Mouse (Mus musculus) megakaryocyte, embryonic 14.5 days (primary cell): Measurements from ENCODE around the gene Zfp638. TPM values are rescaled to one million over a fixed set of nuclear protein-coding genes. Genes with fewer than 3 reads are reported as not detected.
"Not testable (repeated sequence)": the region's sequence is repeated elsewhere in the genome, so short reads cannot be mapped to it uniquely, and the experiment has no call there.

ENCODE experiments used
- H3K27me3 ChIP-seq: replicated peaks from 2 replicates; pipeline ENCODE3; 2012; ENCODE audit warnings: inconsistent platforms
- H3K36me3 ChIP-seq: replicated peaks from 2 replicates; pipeline ENCODE3; 2012; ENCODE audit warnings: low read length, inconsistent platforms, mixed read lengths
- H3K4me1 ChIP-seq: 2 replicates; pipeline ENCODE4 v1.6.1; 2012; ENCODE audit warnings: inconsistent platforms
- H3K4me3 ChIP-seq: replicated peaks from 2 replicates; pipeline ENCODE3; 2012; ENCODE audit warnings: moderate library complexity, mild to moderate bottlenecking, inconsistent platforms
- H3K9me3 ChIP-seq: 2 replicates; pipeline ENCODE4 v1.6.1; 2012; ENCODE audit warnings: inconsistent platforms
- FLI1 ChIP-seq: IDR thresholded peaks from 2 replicates; pipeline ENCODE4 v1.6.1; 2012; ENCODE audit warnings: low read length, inconsistent platforms, mixed read lengths
- GATA1 ChIP-seq: IDR thresholded peaks from 3 replicates; pipeline ENCODE4 v1.6.1; 2012; ENCODE audit warnings: mixed read lengths, low read length, inconsistent platforms, borderline replicate concordance
- polyA plus RNA-seq: library from polyadenylated mRNA; stranded (reverse); fragments of >175 nt; gene quantifications from 2 replicates; pipeline ENCODE4 v1.2.3, GENCODE M21; 2012; ENCODE audit warnings: low replicate concordance; ENCODE audit not compliant: insufficient read depth

Zfp638 gene
- polyA plus RNA-seq, 1 experiment, result 2.5 TPM

GRCm38 (mm10) chr6:84021990-84022389, 155.1 kb downstream of the Zfp638 start:
- Histone ChIP-seq H3K4me3 (no peak overlapping the region), H3K27me3 (peaks cover 58% of the 10 kb centered on the region), H3K9me3 (peaks cover 6% of the 10 kb centered on the region), H3K4me1 (peaks cover 21% of the 10 kb centered on the region), H3K36me3 (no peaks in the 10 kb centered on the region)
- TF ChIP-seq FLI1 (no peak), GATA1 (no peak)

- H3K36me3 ChIP-seq, result no peaks in the 10 kb centered on the region
- no peak overlapping the region for H3K4me3 ChIP-seq
- H3K4me1 ChIP-seq, result peaks cover 6% of the 10 kb centered on the region; the same call in 1 of the 2 replicates
- peaks cover 8% of the 10 kb centered on the region; the same call in 1 of the 2 replicates for H3K9me3 ChIP-seq
- H3K27me3 ChIP-seq, result peaks cover 34% of the 10 kb centered on the region
- TF ChIP-seq GATA1 (no peak), FLI1 (no peak)
Measured at GRCm38 (mm10) chr6:84025636-84026035, 158.7 kb downstream of the Zfp638 start.

- Histone ChIP-seq H3K27me3 (peaks cover 12% of the 10 kb centered on the region), H3K4me3 (no peak overlapping the region), H3K36me3 (no peaks in the 10 kb centered on the region), H3K4me1 (peaks cover 6% of the 10 kb centered on the region; the same call in 1 of the 2 replicates), H3K9me3 (peaks cover 6% of the 10 kb centered on the region; the same call in 1 of the 2 replicates)
- TF ChIP-seq FLI1 (no peak), GATA1 (no peak)
Measured at GRCm38 (mm10) chr6:84028791-84029190, 161.9 kb downstream of the Zfp638 start.

GRCm38 (mm10) chr6:84029775-84030174, 162.9 kb downstream of the Zfp638 start:
- Histone ChIP-seq H3K4me1 (peaks cover 6% of the 10 kb centered on the region; the same call in 1 of the 2 replicates), H3K27me3 (peaks cover 13% of the 10 kb centered on the region), H3K4me3 (no peak overlapping the region), H3K36me3 (no peaks in the 10 kb centered on the region), H3K9me3 (peaks cover 13% of the 10 kb centered on the region; the same call in 1 of the 2 replicates)
- TF ChIP-seq GATA1, result no peak
- TF ChIP-seq FLI1, result no peak

GRCm38 (mm10) chr6:84032516-84032915, 165.6 kb downstream of the Zfp638 start:
- peaks cover 11% of the 10 kb centered on the region for H3K27me3 ChIP-seq
- H3K9me3 ChIP-seq, H3K4me3 ChIP-seq, H3K4me1 ChIP-seq, H3K36me3 ChIP-seq: not testable (repeated sequence)

Other genes starting within 250 kb of the Zfp638 start
- gene Clec4f, start 210.9 kb upstream of the Zfp638 start, polyA plus RNA-seq, result not detected in 2 replicates
- gene Cd207, start 189.3 kb upstream of the Zfp638 start, polyA plus RNA-seq, result not detected in 2 replicates
- gene Vax2, start 155.8 kb upstream of the Zfp638 start, polyA plus RNA-seq, result 0.19 TPM in 1 of 2 replicates, not detected in the other
- gene Atp6v1b1, start 124.1 kb upstream of the Zfp638 start, polyA plus RNA-seq, result not detected in 2 replicates
- not detected in 2 replicates for gene Ankrd53, start 104.5 kb upstream of the Zfp638 start, polyA plus RNA-seq
- gene Tex261, start 91.3 kb upstream of the Zfp638 start, polyA plus RNA-seq, result 14.8 and 27.4 TPM in 2 replicates
- gene Nagk, start 72.1 kb upstream of the Zfp638 start, polyA plus RNA-seq, result 8.1 TPM in 1 of 2 replicates, not detected in the other
- 4.1 TPM in 1 of 2 replicates, not detected in the other for gene Paip2b, start 35.4 kb upstream of the Zfp638 start, polyA plus RNA-seq
- not detected in 2 replicates for gene Dysf, start 141.5 kb downstream of the Zfp638 start, polyA plus RNA-seq